Mouse (Mus musculus) adrenal gland, postnatal 14 days (tissue): ENCODE results near the gene Blm. TPM values are rescaled to one million over a fixed set of nuclear protein-coding genes. Genes with fewer than 3 reads are reported as not detected.
A peak's percentile ranks its signal among the peaks of the same experiment; 100 is the strongest.

Experiments used
- DNase-seq: peaks from one replicate; pipeline ENCODE4 v3.0.0; 2021; ENCODE audit warnings: mixed read lengths
- total RNA-seq: library from RNA; stranded (reverse); gene quantifications from 2 replicates; pipeline ENCODE4 v1.2.3, GENCODE M21; 2021

Blm gene
- total RNA-seq, 1 experiment from 2014 or later: 6.0 TPM

- DNase-seq: no peak
Measured at GRCm38 (mm10) chr7:80461891-80462290, 73.0 kb downstream of the Blm start.

DNA sequence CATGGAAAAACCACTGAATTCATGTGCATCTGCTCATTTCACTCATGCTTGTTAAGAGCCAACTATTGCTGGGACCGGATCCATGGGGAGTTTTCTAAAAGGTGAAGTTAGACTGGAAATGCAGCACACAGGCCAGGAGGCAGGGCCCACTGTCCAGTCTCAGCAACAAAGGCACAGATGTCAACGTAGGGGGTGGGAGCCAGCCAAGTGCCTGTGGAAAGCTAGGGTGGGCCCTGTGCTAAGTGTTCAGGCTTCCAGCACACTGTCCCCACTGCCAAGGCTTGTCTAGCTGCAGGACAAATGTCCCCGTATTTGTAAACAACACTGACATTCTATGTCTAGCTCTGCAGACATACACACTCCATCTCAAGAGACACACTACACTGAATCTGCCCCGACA lies 74.0 kb downstream of the Blm start:
- DNase-seq: no peak

DNA sequence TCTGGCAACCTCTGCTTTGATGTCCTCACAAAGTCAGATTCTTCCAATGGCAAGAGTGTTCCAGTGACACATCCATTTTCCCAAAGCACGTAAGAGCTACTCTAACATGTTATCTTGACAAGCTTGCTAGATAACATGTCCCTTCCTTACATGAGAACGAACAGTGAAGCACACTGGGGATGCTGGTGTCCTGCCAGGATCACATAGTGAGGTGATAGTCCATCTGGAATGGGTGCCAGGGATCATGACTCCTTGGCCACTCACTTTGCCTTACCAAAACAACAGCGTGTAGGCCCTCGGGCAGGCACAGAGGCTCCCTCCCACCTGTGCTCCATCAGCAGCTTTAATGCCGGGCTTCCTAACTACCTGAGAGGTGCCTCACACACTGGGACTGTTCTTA lies 74.7 kb downstream of the Blm start:
- DNase-seq: no peak

GRCm38 (mm10) chr7:80457831-80458343 lies 77.0 kb downstream of the Blm start:
- DNase-seq: no peak

GRCm38 (mm10) chr7:80457241-80457640 lies 77.7 kb downstream of the Blm start:
- DNase-seq: peak; percentile 75

DNA sequence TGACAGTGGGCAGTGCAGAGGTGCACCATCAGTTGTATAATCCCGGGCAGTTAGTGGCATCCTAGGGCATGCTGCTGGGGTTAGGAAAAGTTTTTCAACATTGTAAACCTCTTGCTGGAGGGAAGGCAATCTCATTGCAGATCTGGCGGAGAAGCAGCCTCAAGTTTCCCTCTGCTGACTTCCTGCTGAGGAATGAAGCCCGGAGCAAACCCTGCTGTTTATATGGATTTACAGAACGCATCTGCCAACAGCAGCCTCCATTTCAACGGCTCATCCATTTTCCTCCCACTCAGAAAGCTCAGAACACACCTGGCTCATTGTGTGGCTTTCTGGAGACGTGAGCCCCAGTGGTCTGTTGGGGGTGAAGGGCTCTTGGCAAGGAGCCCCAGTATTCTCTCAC lies 78.6 kb downstream of the Blm start:
- no peak for DNase-seq

- no peak for DNase-seq
Measured at GRCm38 (mm10) chr7:80455505-80456160, 79.3 kb downstream of the Blm start.

DNA sequence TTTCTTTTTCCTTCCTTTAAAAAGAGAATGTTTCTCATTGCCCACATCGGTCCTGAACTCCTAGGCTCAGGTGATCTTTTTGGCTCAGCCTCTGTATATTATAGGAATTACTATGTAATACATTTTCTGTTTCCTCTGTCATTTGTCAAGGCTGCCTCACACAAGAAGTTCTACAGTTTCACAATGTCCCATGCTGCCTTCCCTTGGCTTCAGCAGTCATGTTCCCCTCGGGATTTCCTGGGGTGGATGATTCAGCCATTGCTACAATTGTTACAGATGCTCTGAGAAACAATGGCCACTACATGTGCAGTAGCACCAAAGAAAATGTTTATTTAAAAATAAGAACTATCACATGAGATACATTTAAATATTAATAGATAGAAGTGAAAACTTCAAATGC lies 80.1 kb downstream of the Blm start:
- peak; percentile 52 for DNase-seq

- no peak for DNase-seq
Measured at GRCm38 (mm10) chr7:80453997-80454396, 80.9 kb downstream of the Blm start.

GRCm38 (mm10) chr7:80453121-80453520 lies 81.8 kb downstream of the Blm start:
- no peak for DNase-seq

GRCm38 (mm10) chr7:80452241-80452640 lies 82.7 kb downstream of the Blm start:
- no peak for DNase-seq

GRCm38 (mm10) chr7:80451550-80452232 lies 83.2 kb downstream of the Blm start:
- DNase-seq: no peak

DNA sequence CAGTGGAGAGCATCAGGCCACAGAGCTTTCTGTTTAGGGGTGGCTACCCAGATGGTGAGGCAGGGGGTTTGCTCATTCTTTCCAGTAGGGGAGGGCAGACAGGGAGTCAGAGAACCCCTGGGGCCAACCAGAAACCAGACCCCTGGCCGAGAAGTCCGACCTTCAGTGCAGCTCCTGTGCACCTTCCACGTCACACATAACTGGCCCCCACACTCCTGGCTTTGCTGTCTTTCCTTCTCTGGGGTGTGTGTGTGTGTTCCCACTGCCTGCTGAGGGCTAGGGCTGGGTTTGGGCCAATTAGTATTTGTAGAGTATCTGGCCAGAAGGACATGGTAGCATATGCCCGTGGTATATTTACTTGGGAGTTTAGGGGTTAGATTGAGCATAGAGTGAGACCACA lies 84.6 kb downstream of the Blm start:
- DNase-seq: no peak

DNA sequence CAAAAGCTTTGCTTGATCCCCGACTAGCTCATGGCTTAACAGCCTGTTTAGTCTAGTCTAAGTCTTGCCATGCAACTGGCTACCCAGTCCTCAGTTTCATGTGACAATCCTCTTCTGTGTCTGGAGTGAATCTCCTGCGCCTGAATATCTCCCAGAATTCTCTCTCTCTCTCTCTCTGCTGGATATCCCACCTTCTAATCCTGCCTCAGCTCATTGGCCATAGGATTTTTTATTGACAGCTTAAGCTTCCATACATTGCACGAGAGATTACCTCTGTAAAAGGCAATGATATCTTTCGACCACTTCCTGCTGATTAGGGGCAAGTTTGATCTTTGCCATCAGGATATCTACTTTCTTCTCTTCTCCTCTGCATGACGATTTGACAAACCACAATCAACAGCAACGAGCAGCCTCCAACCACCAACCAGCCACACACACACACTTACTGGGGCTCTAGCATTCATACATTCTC lies 85.3 kb downstream of the Blm start:
- DNase-seq: no peak

- DNase-seq: no peak
Measured at GRCm38 (mm10) chr7:80447336-80447735, 87.6 kb downstream of the Blm start.

DNA sequence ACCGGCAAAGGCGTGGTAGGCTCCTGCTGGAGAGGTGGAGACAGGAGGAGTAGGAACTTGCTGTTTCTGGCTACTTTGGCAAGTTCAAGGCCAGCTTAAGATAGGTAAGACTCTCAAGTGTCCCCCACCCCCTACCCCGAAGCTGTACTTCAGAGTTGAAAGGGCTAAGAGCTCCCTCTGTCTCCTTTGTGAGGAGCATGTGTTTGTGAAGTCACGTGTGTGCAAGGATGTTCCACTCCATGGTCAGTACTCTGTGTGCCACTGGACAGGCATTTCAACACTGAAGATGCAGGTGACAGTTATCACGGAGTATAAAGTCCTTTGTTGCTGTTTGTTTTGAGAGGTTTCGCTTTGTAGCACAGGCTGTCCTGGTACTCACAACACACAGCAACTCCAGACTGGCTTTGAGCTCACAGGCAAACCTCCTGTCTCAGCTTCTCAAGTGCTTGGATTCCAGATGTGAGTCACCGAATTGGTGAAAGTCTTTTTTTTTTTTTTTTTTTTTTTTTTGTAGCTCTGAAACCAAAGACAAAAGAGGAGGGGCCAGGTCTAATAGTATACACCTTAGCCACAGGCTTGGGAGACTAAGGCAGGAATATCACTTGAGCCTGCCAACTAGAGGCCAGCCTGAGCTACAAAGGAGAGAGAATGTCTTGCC lies 88.6 kb downstream of the Blm start:
- no peak for DNase-seq

DNA sequence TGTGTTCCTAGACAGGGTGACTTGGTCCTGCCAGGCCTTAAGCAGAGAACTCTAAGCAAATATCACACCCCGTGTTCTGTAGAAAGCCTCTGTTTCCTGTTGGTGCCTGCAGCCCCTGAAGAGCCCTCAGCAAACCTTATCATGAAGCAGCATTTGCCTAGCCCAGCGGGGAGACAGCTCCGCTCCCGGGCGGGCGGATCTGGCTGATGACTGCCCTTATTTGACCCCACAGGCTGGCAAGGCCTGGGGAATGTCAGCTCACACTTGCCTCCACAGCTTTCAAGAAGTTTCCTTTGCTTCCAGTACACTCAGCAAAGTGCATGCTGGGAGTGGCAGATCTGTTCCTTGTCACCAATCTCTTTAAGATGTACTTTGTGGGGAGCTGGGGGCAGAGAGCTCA lies 89.4 kb downstream of the Blm start:
- DNase-seq: no peak

- peak; percentile 69 for DNase-seq
Measured at GRCm38 (mm10) chr7:80444401-80445249, 90.3 kb downstream of the Blm start.

GRCm38 (mm10) chr7:80443124-80443523 lies 91.8 kb downstream of the Blm start:
- no peak for DNase-seq

GRCm38 (mm10) chr7:80441986-80442904 lies 92.7 kb downstream of the Blm start:
- no peak for DNase-seq

GRCm38 (mm10) chr7:80440685-80441084 lies 94.2 kb downstream of the Blm start:
- DNase-seq: no peak
